ENCODE assay signal across 8 mouse cellular contexts in the genomic region with DNA sequence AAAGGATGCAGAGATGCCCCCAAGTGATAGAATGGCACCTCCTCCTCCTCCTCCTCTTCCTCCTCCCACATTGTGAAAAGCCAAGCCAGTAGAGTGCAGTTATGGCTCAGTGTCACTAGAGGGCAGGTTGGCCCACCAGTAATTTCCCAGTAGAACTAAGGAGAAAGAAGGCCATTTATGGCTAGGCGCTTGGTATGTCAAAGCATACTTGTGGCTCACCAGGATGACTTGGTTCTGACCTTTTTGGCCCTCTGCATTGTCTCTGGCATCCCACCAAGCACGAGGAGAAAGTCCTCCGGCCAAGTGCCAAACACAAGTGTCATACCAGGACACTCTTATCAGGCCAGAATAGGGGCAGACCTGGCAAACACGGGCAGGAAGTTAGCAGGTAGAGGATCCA. TPM values are rescaled to one million over a fixed set of nuclear protein-coding genes. Genes with fewer than 3 reads are reported as not detected.
DNase-seq lines count a peak whose midpoint lies in the region; ATAC-seq lines count a peak whose summit lies in the region.

No protein-coding gene starts in this region.

- peaks cover 4% of the 10 kb centered on the region; the same call in 1 of the 2 replicates for H3K4me1 ChIP-seq in liver, embryonic 12.5 days

- intact Hi-C loops in heart, postnatal 10 days (cut with DNase I), result loop anchor here (1.0 kb wide), 2 partner anchors 52 to 56 kb away; no protein-coding TSS in a partner anchor
- intact Hi-C loops in left cerebral cortex, postnatal 25 days (cut with DNase I), result loop anchor here (1.0 to 2.0 kb wide), 2 partner anchors 56 to 175 kb away; no protein-coding TSS in a partner anchor

- no peak overlapping the region for H3K4me3 ChIP-seq in liver, embryonic 12.5 days

- no peak overlapping the region for H3K9ac ChIP-seq in liver, embryonic 12.5 days

- no peak for ATAC-seq in liver, embryonic 12.5 days

- DNase-seq in liver (peak; percentile 22), MN1 (ENCODE audit: low spot score) (peak; percentile 23)
- peak; percentile 12 for DNase-seq in cerebellum, adult 8-10 months
- peak; percentile 56 to 72 for DNase-seq in heart, postnatal 10 days
- DNase-seq in left cerebral cortex, postnatal 25 days (ENCODE audit: low spot score in 2 of 2), result peak; percentile 49 to 64
- DNase-seq in ovary, postnatal 14 days (ENCODE audit: low spot score), result peak; percentile 39
- no peak for DNase-seq in urinary bladder, postnatal 25 days (ENCODE audit: low spot score)

- H3K4me2 ChIP-seq in liver, embryonic 12.5 days, result no peak overlapping the region

- WGBS in liver, embryonic 12.5 days (ENCODE audit: insufficient replicate concordance), result 42% methylated on average over 4 of the region's 4 CpGs

- no peaks in the 10 kb centered on the region for H3K9me3 ChIP-seq in liver, embryonic 12.5 days (replicated peaks)

- no peaks in the 10 kb centered on the region for H3K36me3 ChIP-seq in liver, embryonic 12.5 days

- no peak overlapping the region for H3K27ac ChIP-seq in liver, embryonic 12.5 days

- peaks cover 49% of the 10 kb centered on the region for H3K27me3 ChIP-seq in liver, embryonic 12.5 days (replicated peaks)

RNA-seq across cellular contexts. Expression of gene Cpne2, which starts 4.5 kb away (rescaled TPM):
- polyA plus RNA-seq in liver, embryonic 12.5 days (2016; fragmentation: Nextera tagmentation; extraction: Ambion mirVana), result 3.3 and 3.9 TPM in 2 replicates
- 1 to 10 TPM; 6.3 to 7.0 TPM for total RNA-seq in heart, postnatal 10 days (2021)
- total RNA-seq in left cerebral cortex, postnatal 25 days (2021), result 10 to 100 TPM; 23.3 to 24.6 TPM
